In the genomic region with DNA sequence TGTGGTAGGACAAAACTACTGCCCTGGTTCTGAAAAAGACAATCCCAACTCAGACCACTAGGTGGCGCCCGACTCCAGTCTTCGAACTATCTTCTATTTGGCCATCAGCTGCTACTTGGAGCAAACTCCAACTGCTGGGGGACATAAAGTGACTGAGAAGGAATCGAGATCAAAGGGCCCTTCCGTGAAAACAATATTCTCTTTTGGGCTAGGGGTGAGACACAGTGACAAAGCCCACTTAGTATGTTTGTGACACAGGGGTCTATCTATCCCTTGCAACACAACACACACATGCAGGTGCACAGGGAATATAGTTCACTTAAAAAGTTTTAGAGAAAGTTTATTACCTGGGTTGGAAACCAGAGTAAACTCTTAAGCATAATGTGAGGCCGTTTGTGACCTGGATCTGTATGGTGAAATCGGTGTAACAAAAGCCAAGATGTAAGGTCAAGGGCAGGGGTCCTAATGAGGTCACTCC, we compare ENCODE assay signal across 9 mouse cellular contexts. TPM values are rescaled to one million over a fixed set of nuclear protein-coding genes. Genes with fewer than 3 reads are reported as not detected.
DNase-seq lines count a peak whose midpoint lies in the region; ATAC-seq and TF ChIP-seq lines count a peak whose summit lies in the region.
"Had no signal": no experiment of that assay in that cellular context is flagged by ENCODE, and none has a peak within 500 bp of the region (broad histone marks: within the 10 kb centered on the region; RNA-seq: fewer than 3 reads in every experiment).

No protein-coding gene starts in this region.

- peak; percentile 84 for DNase-seq in brain, embryonic 14.5 days (ENCODE audit: low read depth)
- DNase-seq in heart, postnatal 10 days: peak; percentile 82 to 89
- peak; percentile 85 to 93 for DNase-seq in kidney, postnatal 36 days
- peak; percentile 82 for DNase-seq in liver, postnatal 0 days
- peak; percentile 68 for DNase-seq in testis, postnatal 14 days (ENCODE audit: low spot score)

- no peak overlapping the region for H3K4me2 ChIP-seq in liver, postnatal 0 days (ENCODE audit: low read depth, low read length)
- H3K4me2 ChIP-seq: heart, embryonic 13.5 days had no signal

- 10% methylated on average over 7 of the region's 7 CpGs for WGBS in liver, postnatal 0 days (ENCODE audit: insufficient replicate concordance)

- H3K9me3 ChIP-seq in ES-Bruce4 (replicated peaks; ENCODE audit: control insufficient read depth, insufficient read depth, low read length, poor library complexity, severe bottlenecking): no peaks in the 10 kb centered on the region
- no peaks in the 10 kb centered on the region for H3K9me3 ChIP-seq in liver, postnatal 0 days (ENCODE audit: low read length)
- H3K9me3 ChIP-seq: heart, embryonic 13.5 days had no signal

- no peak for TF ChIP-seq POLR2A in ES-Bruce4 (IDR thresholded peaks at IDR 0.05; ENCODE audit: insufficient read depth, low read length)
- TF ChIP-seq POLR2A in brain, embryonic 14.5 days (IDR thresholded peaks at IDR 0.05; ENCODE audit: borderline replicate concordance, extremely low read depth, insufficient read depth, insufficient read length, poor library complexity, severe bottlenecking): no peak

- ATAC-seq in erythroblast, adult 5-6 weeks (replicated peaks; ENCODE audit: low FRiP score, poor library complexity, severe bottlenecking): peak; percentile 79
- peak; percentile 40; the same call in 1 of the 2 replicates for ATAC-seq in liver, postnatal 0 days
- ATAC-seq in neutrophil, adult 5-6 weeks (ENCODE audit: extremely low read depth, insufficient number of reproducible peaks, low FRiP score, poor library complexity, severe bottlenecking): peak; percentile 68

- peak; percentile 64 for TF ChIP-seq CTCF in ES-Bruce4 (IDR thresholded peaks at IDR 0.05; ENCODE audit: low read depth, low read length)
- TF ChIP-seq CTCF in brain, embryonic 14.5 days (IDR thresholded peaks at IDR 0.05; ENCODE audit: borderline replicate concordance, extremely low read depth, insufficient read depth, insufficient read length): peak; percentile 90
- peak; percentile 92 for TF ChIP-seq CTCF in liver, postnatal 0 days (IDR thresholded peaks at IDR 0.05; ENCODE audit: low read depth)

- H3K27me3 ChIP-seq in ES-Bruce4 (ENCODE audit: control insufficient read depth, insufficient read depth, low read length, poor library complexity, severe bottlenecking): no peaks in the 10 kb centered on the region
- no peaks in the 10 kb centered on the region for H3K27me3 ChIP-seq in liver, postnatal 0 days (ENCODE audit: insufficient read depth, low read length)

- intact Hi-C loops in heart, postnatal 10 days (cut with DNase I): loop anchor here (1.0 to 5.0 kb wide), 3 partner anchors 94 to 495 kb away; no protein-coding TSS in a partner anchor

- H3K36me3 ChIP-seq in ES-Bruce4 (ENCODE audit: control insufficient read depth, insufficient read depth, low read length, poor library complexity, severe bottlenecking): no peaks in the 10 kb centered on the region
- no peaks in the 10 kb centered on the region for H3K36me3 ChIP-seq in liver, postnatal 0 days (replicated peaks; ENCODE audit: insufficient read depth, low read length)
- H3K36me3 ChIP-seq: heart, embryonic 13.5 days had no signal

- H3K4me3 ChIP-seq in ES-Bruce4 (ENCODE audit: low read depth, low read length): no peak overlapping the region
- H3K4me3 ChIP-seq in liver, postnatal 0 days (ENCODE audit: low read depth, low read length): no peak overlapping the region
- H3K4me3 ChIP-seq: heart, embryonic 13.5 days had no signal

- no peak for TF ChIP-seq EP300 in ES-Bruce4 (IDR thresholded peaks at IDR 0.05; ENCODE audit: insufficient read depth, low read depth, low read length)
- TF ChIP-seq EP300 in liver, postnatal 0 days (IDR thresholded peaks at IDR 0.05; ENCODE audit: low read depth): no peak

- no peaks in the 10 kb centered on the region for H3K4me1 ChIP-seq in ES-Bruce4 (ENCODE audit: control insufficient read depth, insufficient read depth, low read length)
- no peaks in the 10 kb centered on the region for H3K4me1 ChIP-seq in liver, postnatal 0 days (ENCODE audit: insufficient read depth)

- no peak overlapping the region for H3K9ac ChIP-seq in ES-Bruce4 (ENCODE audit: low read depth, poor library complexity, severe bottlenecking)
- H3K9ac ChIP-seq in liver, postnatal 0 days (replicated peaks): no peak overlapping the region
- H3K9ac ChIP-seq: heart, embryonic 13.5 days had no signal

- no peak overlapping the region for H3K27ac ChIP-seq in ES-Bruce4 (ENCODE audit: insufficient read depth, low read length)
- H3K27ac ChIP-seq in liver, postnatal 0 days (ENCODE audit: low read depth): no peak overlapping the region
- H3K27ac ChIP-seq: heart, embryonic 13.5 days had no signal

RNA-seq across cellular contexts. Expression of a gene that starts 10.6 kb away (rescaled TPM):
- polyA plus RNA-seq in ES-Bruce4 (2011; ENCODE audit: insufficient read depth, insufficient read length, low read depth, missing spikeins): 138 and 139 TPM in 2 replicates
- 150 and 156 TPM in 2 replicates for polyA plus RNA-seq in brain, embryonic 14.5 days (2012; rRNA removed)
- total RNA-seq in erythroblast, adult 5-6 weeks (2015; ENCODE audit: low replicate concordance): 7.3 and 13.3 TPM in 2 replicates
- 18.2 and 27.0 TPM in 2 replicates for total RNA-seq in erythroblast, adult 5-6 weeks (2017; ENCODE audit: low replicate concordance)
- 10 to 100 TPM; 82.5 to 88.9 TPM for total RNA-seq in heart, postnatal 10 days (2021)
- 50.0 and 51.9 TPM in 2 replicates for polyA plus RNA-seq in liver, postnatal 0 days (2015; fragmentation: Nextera tagmentation; extraction: Ambion mirVana)
- total RNA-seq in neutrophil, adult 5-6 weeks (2017): 107 and 115 TPM in 2 replicates

RNA-seq across cellular contexts. Expression of a gene that starts 40.7 kb away (rescaled TPM):
- not detected in 2 replicates for polyA plus RNA-seq in ES-Bruce4 (2011; ENCODE audit: insufficient read depth, insufficient read length, low read depth, missing spikeins)
- 0.33 and 0.42 TPM in 2 replicates for polyA plus RNA-seq in brain, embryonic 14.5 days (2012; rRNA removed)
- not detected in 2 replicates for total RNA-seq in erythroblast, adult 5-6 weeks (2015; ENCODE audit: low replicate concordance)
- total RNA-seq in erythroblast, adult 5-6 weeks (2017; ENCODE audit: low replicate concordance): not detected in 2 replicates
- not detected for total RNA-seq in heart, postnatal 10 days (2021)
- polyA plus RNA-seq in liver, postnatal 0 days (2015; fragmentation: Nextera tagmentation; extraction: Ambion mirVana): not detected in 2 replicates
- total RNA-seq in neutrophil, adult 5-6 weeks (2017): 1.4 TPM in 1 of 2 replicates, not detected in the other

RNA-seq across cellular contexts. Expression of a gene that starts 43.5 kb away (rescaled TPM):
- not detected in 2 replicates for polyA plus RNA-seq in ES-Bruce4 (2011; ENCODE audit: insufficient read depth, insufficient read length, low read depth, missing spikeins)
- 0.04 and 0.15 TPM in 2 replicates for polyA plus RNA-seq in brain, embryonic 14.5 days (2012; rRNA removed)
- not detected in 2 replicates for total RNA-seq in erythroblast, adult 5-6 weeks (2015; ENCODE audit: low replicate concordance)
- total RNA-seq in erythroblast, adult 5-6 weeks (2017; ENCODE audit: low replicate concordance): not detected in 2 replicates
- not detected for total RNA-seq in heart, postnatal 10 days (2021)
- polyA plus RNA-seq in liver, postnatal 0 days (2015; fragmentation: Nextera tagmentation; extraction: Ambion mirVana): not detected in 2 replicates
- total RNA-seq in neutrophil, adult 5-6 weeks (2017): not detected in 2 replicates
- polyA plus RNA-seq: heart, embryonic 13.5 days had no signal

RNA-seq across cellular contexts. Expression of a gene that starts 51.3 kb away (rescaled TPM):
- polyA plus RNA-seq in ES-Bruce4 (2011; ENCODE audit: insufficient read depth, insufficient read length, low read depth, missing spikeins): 38.3 and 49.0 TPM in 2 replicates
- polyA plus RNA-seq in brain, embryonic 14.5 days (2012; rRNA removed): 58.2 and 59.3 TPM in 2 replicates
- total RNA-seq in erythroblast, adult 5-6 weeks (2015; ENCODE audit: low replicate concordance): 5.4 and 6.3 TPM in 2 replicates
- 3.6 and 9.9 TPM in 2 replicates for total RNA-seq in erythroblast, adult 5-6 weeks (2017; ENCODE audit: low replicate concordance)
- total RNA-seq in heart, postnatal 10 days (2021): 10 to 100 TPM; 17.3 to 18.1 TPM
- 2.8 and 2.9 TPM in 2 replicates for polyA plus RNA-seq in liver, postnatal 0 days (2015; fragmentation: Nextera tagmentation; extraction: Ambion mirVana)
- total RNA-seq in neutrophil, adult 5-6 weeks (2017): 36.5 and 50.2 TPM in 2 replicates

RNA-seq across cellular contexts. Expression of a gene that starts 53.6 kb away (rescaled TPM):
- 20.5 and 22.2 TPM in 2 replicates for polyA plus RNA-seq in ES-Bruce4 (2011; ENCODE audit: insufficient read depth, insufficient read length, low read depth, missing spikeins)
- 15.7 and 17.4 TPM in 2 replicates for polyA plus RNA-seq in brain, embryonic 14.5 days (2012; rRNA removed)
- 84.9 and 110 TPM in 2 replicates for total RNA-seq in erythroblast, adult 5-6 weeks (2015; ENCODE audit: low replicate concordance)
- 123 and 155 TPM in 2 replicates for total RNA-seq in erythroblast, adult 5-6 weeks (2017; ENCODE audit: low replicate concordance)
- total RNA-seq in heart, postnatal 10 days (2021): 10 to 100 TPM; 15.1 to 17.6 TPM
- 28.7 and 28.9 TPM in 2 replicates for polyA plus RNA-seq in liver, postnatal 0 days (2015; fragmentation: Nextera tagmentation; extraction: Ambion mirVana)
- 20.7 and 22.0 TPM in 2 replicates for total RNA-seq in neutrophil, adult 5-6 weeks (2017)
